Mouse (Mus musculus) CH12.LX (cell line): ENCODE data around the gene Btn1a1.

Experiments used
- CTCF ChIP-seq, 2 experiments: IDR thresholded peaks in 1 of 2; conservative IDR thresholded peaks in 1 of 2; 2 replicates each; pipeline ENCODE4 v1.5.1; 2011 to 2012; ENCODE audit warnings: low read depth in 2 of 2, low read length in 2 of 2, improper control_type of control experiment in 1 of 2, inconsistent platforms in 1 of 2, mild to moderate bottlenecking in 1 of 2, moderate library complexity in 1 of 2
- NELFE ChIP-seq: IDR thresholded peaks from 2 replicates; pipeline ENCODE4 v1.6.1; 2011; ENCODE audit warnings: low read depth, low read length, improper control_type of control experiment
- SMC3 ChIP-seq: IDR thresholded peaks from 2 replicates; pipeline ENCODE4 v1.6.1; 2011; ENCODE audit warnings: low read depth, low read length, improper control_type of control experiment

DNA sequence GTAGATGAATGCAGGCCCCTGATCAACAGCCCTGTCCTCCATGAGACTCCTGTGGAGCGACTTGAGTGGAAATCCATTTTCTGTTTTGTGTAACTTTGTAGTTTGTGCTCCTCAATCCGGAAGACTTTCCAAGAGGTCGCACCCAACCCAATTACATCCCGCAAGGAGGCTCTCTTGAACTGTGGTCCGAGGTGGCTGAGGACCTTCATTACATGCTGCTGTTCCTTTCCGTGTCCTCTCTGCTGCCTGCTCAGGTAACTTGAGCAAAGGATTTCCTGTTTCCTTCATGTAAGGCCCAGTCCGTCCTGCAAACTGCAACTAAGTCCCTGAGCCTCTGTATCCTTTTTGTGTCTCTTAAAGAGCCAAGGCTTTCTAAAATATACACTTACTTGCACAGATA, 31.3 kb downstream of the Btn1a1 start:
- TF ChIP-seq SMC3 (no peak), CTCF (conservative IDR thresholded peaks at IDR 0.05 in 1 of 2, IDR thresholded peaks at IDR 0.05 in 1 of 2; ENCODE audit: low read depth in 2 of 2, low read length in 2 of 2) (no peak), NELFE (no peak)
